Mouse (Mus musculus) limb, embryonic 13.5 days (tissue): ENCODE results near the gene Filip1. TPM values are rescaled to one million over a fixed set of nuclear protein-coding genes. Genes with fewer than 3 reads are reported as not detected.

Source experiments
- ATAC-seq: fragments of 200-750 bp; cut with Nextera tagmentation; 2 replicates; pipeline ENCODE4 v1.8.0; 2017; ENCODE audit warnings: low read depth, moderate number of reproducible peaks, moderate TSS enrichment; ENCODE audit not compliant: low FRiP score
- H3K27ac ChIP-seq: fragments of 300-500 bp; sonication (generic); 2 replicates; pipeline ENCODE4 v1.5.1; 2015; ENCODE audit warnings: inconsistent platforms, mild to moderate bottlenecking, moderate library complexity
- H3K27me3 ChIP-seq: fragments of 300-500 bp; sonication (generic); 2 replicates; pipeline ENCODE4 v1.6.1; 2015; ENCODE audit warnings: mild to moderate bottlenecking, inconsistent platforms
- H3K36me3 ChIP-seq: fragments of 300-500 bp; sonication (generic); 2 replicates; pipeline ENCODE4 v1.6.1; 2015; ENCODE audit warnings: inconsistent platforms, mild to moderate bottlenecking, moderate library complexity
- H3K4me1 ChIP-seq: fragments of 300-500 bp; sonication (generic); 2 replicates; pipeline ENCODE4 v1.6.1; 2015; ENCODE audit warnings: inconsistent platforms
- H3K4me2 ChIP-seq: fragments of 300-500 bp; sonication (generic); replicated peaks from 2 replicates; pipeline ENCODE4 v1.6.1; 2015; ENCODE audit warnings: inconsistent platforms, mild to moderate bottlenecking, moderate library complexity
- H3K4me3 ChIP-seq: fragments of 300-500 bp; sonication (generic); 2 replicates; pipeline ENCODE4 v1.5.1; 2015; ENCODE audit warnings: moderate library complexity, mild to moderate bottlenecking, inconsistent platforms
- H3K9ac ChIP-seq: fragments of 300-500 bp; sonication (generic); 2 replicates; pipeline ENCODE4 v1.6.1; 2015; ENCODE audit warnings: mild to moderate bottlenecking, inconsistent platforms
- H3K9me3 ChIP-seq: fragments of 300-500 bp; sonication (generic); 2 replicates; pipeline ENCODE4 v1.6.1; 2016; ENCODE audit warnings: inconsistent platforms
- WGBS: fragments of 180-500 bp; shearing (Covaris S2); methylation state at CpG from one replicate; pipeline ENCODE4 v1.1.7; 2015; 5-methylcytosine and 5-hydroxymethylcytosine counted together
- polyA plus RNA-seq: library from polyadenylated mRNA; unstranded; fragments of >200 nt; fragmentation: Nextera tagmentation; extraction: Ambion mirVana; gene quantifications from 2 replicates; pipeline ENCODE4 v1.2.1, GENCODE M21; 2015

Filip1 gene
- polyA plus RNA-seq, 1 experiment from 2014 or later, result 4.1 TPM

- no peaks in the 10 kb centered on the region for H3K4me1 ChIP-seq
- no peaks in the 10 kb centered on the region for H3K36me3 ChIP-seq
- WGBS, result 85% methylated on average over 6 of the region's 6 CpGs
- H3K9ac ChIP-seq, result no peak overlapping the region
- ATAC-seq, result no peak
- no peaks in the 10 kb centered on the region for H3K27me3 ChIP-seq
- H3K9me3 ChIP-seq, result no peaks in the 10 kb centered on the region
- H3K4me2 ChIP-seq, result no peak overlapping the region
- no peak overlapping the region for H3K27ac ChIP-seq
- H3K4me3 ChIP-seq, result no peak overlapping the region
Observed at GRCm38 (mm10) chr9:79937570-79937969, 75.1 kb downstream of the Filip1 start.

GRCm38 (mm10) chr9:79932578-79932977, 80.1 kb downstream of the Filip1 start:
- Histone ChIP-seq H3K36me3 (no peaks in the 10 kb centered on the region), H3K27ac (no peak overlapping the region), H3K4me3 (no peak overlapping the region), H3K4me2 (no peak overlapping the region), H3K9ac (no peak overlapping the region), H3K27me3 (no peaks in the 10 kb centered on the region), H3K9me3 (no peaks in the 10 kb centered on the region), H3K4me1 (no peaks in the 10 kb centered on the region)
- no peak for ATAC-seq
- WGBS, result 90% methylated on average over 5 of the region's 5 CpGs

- H3K36me3 ChIP-seq, result no peaks in the 10 kb centered on the region
- no peak overlapping the region for H3K9ac ChIP-seq
- no peak for ATAC-seq
- no peaks in the 10 kb centered on the region for H3K4me1 ChIP-seq
- no peak overlapping the region for H3K4me2 ChIP-seq
- H3K9me3 ChIP-seq, result no peaks in the 10 kb centered on the region
- H3K27me3 ChIP-seq, result no peaks in the 10 kb centered on the region
- no peak overlapping the region for H3K4me3 ChIP-seq
- H3K27ac ChIP-seq, result no peak overlapping the region
- WGBS, result 82% methylated on average over 3 of the region's 3 CpGs
Observed at GRCm38 (mm10) chr9:79928092-79928491, 84.6 kb downstream of the Filip1 start.

- Histone ChIP-seq H3K9ac (no peak overlapping the region), H3K4me1 (peaks cover 3% of the 10 kb centered on the region), H3K9me3 (no peaks in the 10 kb centered on the region), H3K4me2 (no peak overlapping the region), H3K4me3 (no peak overlapping the region), H3K27ac (no peak overlapping the region), H3K27me3 (no peaks in the 10 kb centered on the region), H3K36me3 (no peaks in the 10 kb centered on the region)
- 89% methylated on average over 21 of the region's 21 CpGs for WGBS
- no peak for ATAC-seq
Observed at GRCm38 (mm10) chr9:79927156-79927870, 85.3 kb downstream of the Filip1 start.

GRCm38 (mm10) chr9:79926464-79927155, 86.0 kb downstream of the Filip1 start:
- no peak overlapping the region for H3K9ac ChIP-seq
- H3K4me3 ChIP-seq, result no peak overlapping the region
- H3K9me3 ChIP-seq, result no peaks in the 10 kb centered on the region
- no peak overlapping the region for H3K27ac ChIP-seq
- H3K36me3 ChIP-seq, result no peaks in the 10 kb centered on the region
- H3K4me2 ChIP-seq, result no peak overlapping the region
- no peaks in the 10 kb centered on the region for H3K27me3 ChIP-seq
- ATAC-seq, result no peak
- H3K4me1 ChIP-seq, result peaks cover 10% of the 10 kb centered on the region
- WGBS, result 86% methylated on average over 9 of the region's 9 CpGs

- Histone ChIP-seq H3K4me3 (no peak overlapping the region), H3K4me1 (peaks cover 12% of the 10 kb centered on the region), H3K9ac (no peak overlapping the region), H3K4me2 (no peak overlapping the region), H3K27ac (no peak overlapping the region), H3K9me3 (no peaks in the 10 kb centered on the region), H3K27me3 (no peaks in the 10 kb centered on the region), H3K36me3 (no peaks in the 10 kb centered on the region)
- no peak for ATAC-seq
- 61% methylated on average over 4 of the region's 4 CpGs for WGBS
Observed at GRCm38 (mm10) chr9:79925950-79926349, 86.7 kb downstream of the Filip1 start.

GRCm38 (mm10) chr9:79923262-79923661, 89.4 kb downstream of the Filip1 start:
- H3K9me3 ChIP-seq, result no peaks in the 10 kb centered on the region
- H3K27ac ChIP-seq, result no peak overlapping the region
- no peak overlapping the region for H3K4me3 ChIP-seq
- peaks cover 20% of the 10 kb centered on the region for H3K4me1 ChIP-seq
- no peak overlapping the region for H3K4me2 ChIP-seq
- no peaks in the 10 kb centered on the region for H3K27me3 ChIP-seq
- H3K36me3 ChIP-seq, result no peaks in the 10 kb centered on the region
- no peak overlapping the region for H3K9ac ChIP-seq
- WGBS, result 66% methylated on average over 3 of the region's 3 CpGs
- ATAC-seq, result no peak

GRCm38 (mm10) chr9:79922493-79922760, 90.2 kb downstream of the Filip1 start:
- no peaks in the 10 kb centered on the region for H3K36me3 ChIP-seq
- 73% methylated on average over 6 of the region's 6 CpGs for WGBS
- ATAC-seq, result no peak
- H3K4me2 ChIP-seq, result no peak overlapping the region
- peaks cover 25% of the 10 kb centered on the region for H3K4me1 ChIP-seq
- no peak overlapping the region for H3K27ac ChIP-seq
- H3K4me3 ChIP-seq, result no peak overlapping the region
- no peaks in the 10 kb centered on the region for H3K9me3 ChIP-seq
- H3K9ac ChIP-seq, result no peak overlapping the region
- H3K27me3 ChIP-seq, result no peaks in the 10 kb centered on the region

GRCm38 (mm10) chr9:79921701-79922492, 90.8 kb downstream of the Filip1 start:
- ATAC-seq, result peak; percentile 54; the same call in 1 of the 2 replicates
- Histone ChIP-seq H3K9me3 (no peaks in the 10 kb centered on the region), H3K27me3 (no peaks in the 10 kb centered on the region), H3K36me3 (no peaks in the 10 kb centered on the region), H3K27ac (no peak overlapping the region), H3K4me3 (no peak overlapping the region), H3K9ac (no peak overlapping the region), H3K4me1 (peaks cover 25% of the 10 kb centered on the region), H3K4me2 (no peak overlapping the region)
- WGBS, result 40% methylated on average over 10 of the region's 10 CpGs

GRCm38 (mm10) chr9:79920540-79920933, 92.1 kb downstream of the Filip1 start:
- Histone ChIP-seq H3K9me3 (no peaks in the 10 kb centered on the region), H3K27ac (no peak overlapping the region), H3K36me3 (no peaks in the 10 kb centered on the region), H3K9ac (no peak overlapping the region), H3K4me3 (no peak overlapping the region), H3K4me1 (peaks cover 25% of the 10 kb centered on the region), H3K4me2 (no peak overlapping the region), H3K27me3 (no peaks in the 10 kb centered on the region)
- no peak for ATAC-seq
- WGBS, result 48% methylated on average over 5 of the region's 5 CpGs

GRCm38 (mm10) chr9:79919750-79920539, 92.7 kb downstream of the Filip1 start:
- WGBS, result 57% methylated on average over 9 of the region's 9 CpGs
- ATAC-seq, result no peak
- no peak overlapping the region for H3K4me2 ChIP-seq

GRCm38 (mm10) chr9:79919303-79919721, 93.3 kb downstream of the Filip1 start:
- no peak for ATAC-seq

More at GRCm38 (mm10) chr9:79919750-79920539, 92.7 kb downstream of the Filip1 start:
- H3K4me3 ChIP-seq, result no peak overlapping the region
- H3K36me3 ChIP-seq, result no peaks in the 10 kb centered on the region
- H3K9ac ChIP-seq, result no peak overlapping the region
- peaks cover 25% of the 10 kb centered on the region for H3K4me1 ChIP-seq
- no peaks in the 10 kb centered on the region for H3K9me3 ChIP-seq
- H3K27me3 ChIP-seq, result no peaks in the 10 kb centered on the region
- H3K27ac ChIP-seq, result no peak overlapping the region

More at GRCm38 (mm10) chr9:79919303-79919721, 93.3 kb downstream of the Filip1 start:
- Histone ChIP-seq H3K27me3 (no peaks in the 10 kb centered on the region), H3K27ac (no peak overlapping the region), H3K9me3 (no peaks in the 10 kb centered on the region), H3K9ac (no peak overlapping the region), H3K4me1 (peaks cover 25% of the 10 kb centered on the region), H3K36me3 (no peaks in the 10 kb centered on the region), H3K4me2 (no peak overlapping the region), H3K4me3 (no peak overlapping the region)
- WGBS, result 50% methylated on average over 7 of the region's 7 CpGs
